Mouse (Mus musculus): Measurements from ENCODE around the gene Kat6b.
"Not testable (repeated sequence)": the region's sequence is repeated elsewhere in the genome, so short reads cannot be mapped to it uniquely, and the experiment has no call there.

DNA sequence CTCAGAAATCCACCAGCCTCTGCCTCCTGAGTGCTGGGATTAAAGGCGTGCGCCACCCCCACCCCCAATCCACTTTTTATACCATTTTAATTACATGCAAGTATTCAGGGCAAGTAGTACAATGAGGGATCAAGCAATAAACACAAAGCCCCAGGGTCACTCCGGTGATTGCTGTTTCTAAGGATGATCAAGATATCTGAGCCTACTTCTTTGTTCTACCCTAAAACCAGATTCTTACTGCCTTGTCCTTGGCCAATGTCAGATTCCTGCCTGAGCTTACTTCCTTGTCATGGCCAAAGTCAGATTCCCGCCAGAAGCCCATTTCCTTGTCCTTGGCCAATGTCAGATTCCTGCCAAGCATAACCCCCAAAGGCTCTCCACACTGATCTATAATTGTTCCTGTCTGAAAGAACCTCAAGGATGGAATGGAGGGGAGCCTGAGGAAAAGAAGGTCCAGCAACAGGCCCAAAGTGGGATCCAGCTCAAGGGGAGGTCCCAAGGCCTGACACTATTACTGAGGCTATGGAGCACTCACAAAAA is 6.6 kb upstream of the Kat6b start:
- TF ChIP-seq POLR2A (IDR thresholded peaks at IDR 0.05; ENCODE audit: insufficient read length, low read depth); USF1 (IDR thresholded peaks at IDR 0.05; ENCODE audit: low read depth): not testable (repeated sequence)

Measured in myocyte (in vitro differentiated cells).